Mouse (Mus musculus): Measurements from ENCODE around the gene Cox8a. TPM values are rescaled to one million over a fixed set of nuclear protein-coding genes. Genes with fewer than 3 reads are reported as not detected.

Cox8a gene
- polyA plus RNA-seq, 1 experiment: 1,818 TPM

DNA sequence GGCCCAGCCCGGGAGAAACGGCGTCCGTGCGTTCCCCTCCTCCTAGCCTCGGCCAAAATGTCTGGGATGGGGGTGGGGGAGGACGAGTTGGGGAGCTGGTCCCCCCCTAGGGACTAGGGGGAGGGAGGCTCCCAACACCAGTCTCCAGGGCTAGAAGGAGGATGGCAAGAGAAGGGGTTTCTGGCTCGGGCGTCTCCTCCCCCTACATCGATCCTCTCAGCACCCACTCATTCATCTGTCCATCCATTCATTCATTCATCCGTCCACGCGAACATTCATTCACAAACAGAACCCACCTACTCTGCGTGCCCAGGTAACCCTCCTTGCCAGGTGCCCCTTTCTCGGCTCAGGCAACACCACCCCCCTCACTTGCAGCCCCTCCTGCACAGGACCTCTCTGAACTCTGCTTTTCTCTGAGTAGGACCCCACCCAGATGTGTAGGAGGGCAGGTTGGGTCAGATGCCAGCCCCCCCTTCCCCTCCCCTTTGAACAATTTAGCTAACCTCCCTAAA is 51.2 kb downstream of the Cox8a start:
- DNase-seq: no peak
- TF ChIP-seq CTCF (IDR thresholded peaks at IDR 0.05; ENCODE audit: borderline replicate concordance, control insufficient read depth, extremely low read depth, insufficient read depth, low read length, poor library complexity) (no peak), POLR2A (IDR thresholded peaks at IDR 0.05; ENCODE audit: control insufficient read depth, extremely low read depth, insufficient read depth, low read length, poor library complexity) (no peak)
- Histone ChIP-seq H3K27me3 (ENCODE audit: control insufficient read depth, insufficient read depth, low read length) (peaks cover 11% of the 10 kb centered on the region), H3K4me1 (replicated peaks; ENCODE audit: control insufficient read depth, insufficient read depth, low read length) (peaks cover 19% of the 10 kb centered on the region), H3K4me3 (ENCODE audit: control insufficient read depth, insufficient read depth, low read length) (no peak overlapping the region), H3K27ac (ENCODE audit: control insufficient read depth, insufficient read depth, low read length) (no peak overlapping the region), H3K36me3 (ENCODE audit: control insufficient read depth, insufficient read depth, low read length) (no peaks in the 10 kb centered on the region)
- WGBS: 13% methylated on average over 15 of the region's 15 CpGs

DNA sequence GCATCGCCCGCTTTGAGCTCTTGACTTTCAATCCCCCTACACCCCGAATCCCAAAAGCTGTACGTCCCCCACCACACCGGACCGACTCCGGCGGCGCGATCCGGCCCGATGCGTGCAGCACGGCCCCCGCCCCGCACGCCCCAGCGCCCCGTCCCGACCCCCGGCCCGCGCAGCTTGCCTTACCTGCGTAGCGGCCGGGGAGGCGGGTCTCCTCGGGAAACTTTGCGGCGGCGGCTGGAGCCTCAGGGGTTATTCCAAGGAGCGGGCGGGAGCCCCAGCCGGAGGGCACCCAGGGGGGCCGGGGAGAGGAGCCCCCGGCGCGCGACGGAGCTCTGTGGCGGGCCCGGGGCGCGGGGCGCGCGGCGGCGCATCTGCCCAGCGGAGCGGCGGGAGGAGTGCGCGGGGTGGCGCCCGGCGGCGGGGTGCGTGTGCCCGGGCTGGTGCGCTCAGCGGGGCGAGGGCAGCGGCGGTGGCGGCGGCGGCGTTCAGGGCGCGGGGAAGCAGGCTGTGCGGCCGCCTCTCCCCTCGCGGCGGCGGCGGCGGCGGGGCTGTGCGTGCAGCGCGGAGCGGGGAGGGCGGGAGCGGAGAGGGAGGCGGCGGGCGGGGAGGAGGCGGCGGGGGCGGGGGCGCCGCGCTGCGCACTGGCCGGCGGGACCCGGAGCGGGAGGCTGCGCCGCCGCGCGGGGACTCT is 51.8 kb downstream of the Cox8a start:
- TF ChIP-seq CTCF (IDR thresholded peaks at IDR 0.05; ENCODE audit: borderline replicate concordance, control insufficient read depth, extremely low read depth, insufficient read depth, low read length, poor library complexity): no peak
- TF ChIP-seq POLR2A (IDR thresholded peaks at IDR 0.05; ENCODE audit: control insufficient read depth, extremely low read depth, insufficient read depth, low read length, poor library complexity): no peak
- H3K36me3 ChIP-seq (ENCODE audit: control insufficient read depth, insufficient read depth, low read length): no peaks in the 10 kb centered on the region
- peak overlapping the region; percentile 28 for H3K4me3 ChIP-seq (ENCODE audit: control insufficient read depth, insufficient read depth, low read length)
- peak; percentile 19 for DNase-seq
- peaks cover 19% of the 10 kb centered on the region for H3K4me1 ChIP-seq (replicated peaks; ENCODE audit: control insufficient read depth, insufficient read depth, low read length)
- H3K27ac ChIP-seq (ENCODE audit: control insufficient read depth, insufficient read depth, low read length): no peak overlapping the region
- H3K27me3 ChIP-seq (ENCODE audit: control insufficient read depth, insufficient read depth, low read length): peaks cover 11% of the 10 kb centered on the region
- 4% methylated on average over 76 of the region's 105 CpGs for WGBS

Other genes starting within 250 kb of the Cox8a start
- gene Ppp1r14b, start 242.6 kb downstream of the Cox8a start, polyA plus RNA-seq (2012; rRNA removed): 337 and 340 TPM in 2 replicates
- gene Plcb3, start 241.1 kb downstream of the Cox8a start, polyA plus RNA-seq (2012; rRNA removed): 27.2 and 35.5 TPM in 2 replicates
- gene Fkbp2, start 237.1 kb downstream of the Cox8a start, polyA plus RNA-seq (2012; rRNA removed): 33.2 and 39.4 TPM in 2 replicates
- 38.4 and 38.8 TPM in 2 replicates for gene Vegfb, start 230.0 kb downstream of the Cox8a start, polyA plus RNA-seq (2012; rRNA removed)
- 28.0 and 31.6 TPM in 2 replicates for gene Dnajc4, start 225.0 kb downstream of the Cox8a start, polyA plus RNA-seq (2012; rRNA removed)
- 43.0 and 46.5 TPM in 2 replicates for gene Nudt22, start 221.5 kb downstream of the Cox8a start, polyA plus RNA-seq (2012; rRNA removed)
- gene Trpt1, start 221.5 kb downstream of the Cox8a start, polyA plus RNA-seq (2012; rRNA removed): 8.4 and 9.9 TPM in 2 replicates
- gene Fermt3, start 198.1 kb downstream of the Cox8a start, polyA plus RNA-seq (2012; rRNA removed): 345 and 352 TPM in 2 replicates
- gene Stip1, start 177.6 kb downstream of the Cox8a start, polyA plus RNA-seq (2012; rRNA removed): 87.4 and 89.5 TPM in 2 replicates
- gene Macrod1, start 160.8 kb downstream of the Cox8a start, polyA plus RNA-seq (2012; rRNA removed): 37.5 and 49.3 TPM in 2 replicates
- gene Flrt1, start 111.9 kb downstream of the Cox8a start, polyA plus RNA-seq (2012; rRNA removed): 0.59 and 0.64 TPM in 2 replicates
- gene Otub1, start 11.3 kb downstream of the Cox8a start, polyA plus RNA-seq (2012; rRNA removed): 176 and 191 TPM in 2 replicates
- gene Naa40, start 23.6 kb upstream of the Cox8a start, polyA plus RNA-seq (2012; rRNA removed): 55.9 and 71.6 TPM in 2 replicates
- gene Rcor2, start 49.7 kb upstream of the Cox8a start, polyA plus RNA-seq (2012; rRNA removed): 31.2 and 42.8 TPM in 2 replicates
- gene Mark2, start 124.2 kb upstream of the Cox8a start, polyA plus RNA-seq (2012; rRNA removed): 189 and 212 TPM in 2 replicates
- 48.9 and 61.9 TPM in 2 replicates for gene Spindoc, start 165.4 kb upstream of the Cox8a start, polyA plus RNA-seq (2012; rRNA removed)
- gene 2700081O15Rik, start 200.0 kb upstream of the Cox8a start, polyA plus RNA-seq (2012; rRNA removed): 68.3 and 80.8 TPM in 2 replicates

Data from thymus, adult 2 months (tissue).